Mouse (Mus musculus): ENCODE data around the gene Ostm1.

GRCm38 (mm10) chr10:42580131-42580950 lies 3.3 kb upstream of the Ostm1 start:
- no peak for TF ChIP-seq CTCF (IDR thresholded peaks at IDR 0.05; ENCODE audit: insufficient read depth, low read depth, low read length)
- TF ChIP-seq POLR2A (IDR thresholded peaks at IDR 0.05; ENCODE audit: insufficient read depth, low read depth, low read length), result no peak
